Mouse (Mus musculus) urinary bladder, postnatal 25 days (tissue): ENCODE data around the gene Mmp20.

ENCODE experiments used
- DNase-seq: peaks from one replicate; pipeline ENCODE4 v3.0.0; 2022; ENCODE audit warnings: low spot score

The Mmp20 gene

DNA sequence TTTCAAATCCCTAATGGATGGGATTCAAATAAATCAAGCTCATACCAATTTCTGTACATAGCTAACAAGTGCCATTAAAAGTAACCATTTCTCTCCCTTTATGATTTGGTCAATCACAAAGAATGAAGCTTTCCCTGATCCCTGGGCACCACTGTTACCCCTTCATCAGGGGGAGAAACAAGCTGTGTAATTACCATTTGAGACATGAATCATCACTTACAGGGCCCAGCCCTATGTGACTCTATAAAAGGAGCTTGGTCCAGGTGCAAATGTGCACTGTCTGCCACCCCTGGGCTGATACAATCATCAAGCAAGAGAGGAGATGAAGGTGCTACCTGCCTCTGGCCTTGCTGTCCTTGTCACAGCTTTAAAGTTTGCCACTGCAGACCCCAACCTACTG, at the start of gene Mmp20:
Gene Mmp20 (plus strand): TSS at position 301 of the 400 bp plus-strand sequence.
- no peak for DNase-seq

DNA sequence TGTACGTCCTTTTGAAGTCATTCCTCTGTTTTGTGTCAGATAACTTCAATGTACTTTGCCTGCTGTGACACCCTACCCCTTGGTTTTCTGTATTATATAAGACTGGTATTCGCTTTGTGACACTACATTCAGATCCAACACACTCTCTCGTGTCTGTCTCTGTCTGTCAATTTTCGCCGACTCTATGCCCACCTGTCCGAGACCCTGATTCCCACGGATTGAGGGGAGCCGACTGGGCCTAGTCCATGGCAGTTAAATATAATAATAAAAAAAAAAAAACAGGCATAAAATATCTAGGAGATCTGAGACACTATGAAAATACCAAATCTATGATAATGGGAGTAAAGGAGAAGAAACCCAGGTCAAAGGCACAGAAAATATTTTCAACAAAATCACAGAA, 38.0 kb upstream of the Mmp20 start:
- DNase-seq: no peak

DNA sequence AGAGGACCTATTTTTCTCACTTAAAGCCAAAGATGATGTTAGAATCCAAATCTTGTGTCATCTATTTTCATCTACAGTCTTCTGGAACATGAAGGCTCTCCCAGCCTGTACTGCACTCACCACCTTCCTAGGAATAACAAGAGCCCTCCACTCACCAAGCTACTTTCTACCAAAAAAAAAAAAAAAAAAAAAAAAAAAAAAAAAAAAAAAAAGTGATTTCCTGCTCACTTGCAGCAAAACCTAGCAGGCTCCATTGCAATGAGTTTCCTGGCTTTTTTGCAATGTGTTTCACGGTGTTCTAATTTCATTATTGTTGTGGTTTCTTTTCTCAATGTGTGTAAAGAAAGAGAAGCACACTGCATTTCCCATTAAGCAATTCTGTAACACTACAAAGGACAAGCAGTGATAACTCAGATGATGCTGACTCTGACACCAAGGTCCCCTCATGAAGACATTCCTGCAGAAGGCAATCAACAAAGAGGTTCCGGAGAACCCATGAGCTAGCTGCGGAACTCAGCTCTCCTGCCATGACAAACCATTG, 34.7 kb upstream of the Mmp20 start:
- DNase-seq: no peak

DNA sequence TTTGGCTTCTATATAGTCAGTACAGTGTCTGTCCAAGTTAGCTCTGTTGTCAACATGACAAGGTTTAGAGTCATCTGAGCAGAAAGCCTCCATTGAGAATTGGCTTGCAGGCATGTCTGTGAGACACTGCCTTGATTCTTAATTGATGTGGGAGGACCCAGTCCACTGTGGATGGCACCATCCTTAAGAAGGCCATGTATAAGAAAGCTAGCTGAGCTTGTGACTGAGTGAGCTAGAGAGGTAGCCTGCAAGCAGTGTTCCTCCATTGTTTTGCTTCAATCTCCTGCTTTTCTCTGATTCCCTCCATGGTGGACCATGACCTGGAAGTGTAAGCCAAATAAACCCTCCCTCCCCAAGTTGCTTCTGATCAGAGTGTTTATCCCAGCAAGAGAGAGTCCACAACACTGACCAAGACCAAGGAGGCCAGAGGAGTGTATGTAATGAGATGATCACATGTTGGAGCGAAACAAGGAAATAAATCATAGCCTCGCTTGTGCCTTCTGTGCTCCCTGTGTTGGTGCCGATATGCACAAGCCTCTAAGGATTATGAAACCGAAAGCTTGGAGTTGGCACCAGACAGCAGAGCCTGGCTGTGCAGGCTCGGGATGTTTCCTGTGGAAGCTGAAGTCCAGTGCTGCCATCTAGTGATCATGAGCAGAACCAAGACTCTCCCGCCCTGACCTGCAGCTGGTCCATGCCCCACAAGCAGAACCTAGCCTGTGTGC, 33.1 kb upstream of the Mmp20 start:
- DNase-seq: peak; percentile 63

DNA sequence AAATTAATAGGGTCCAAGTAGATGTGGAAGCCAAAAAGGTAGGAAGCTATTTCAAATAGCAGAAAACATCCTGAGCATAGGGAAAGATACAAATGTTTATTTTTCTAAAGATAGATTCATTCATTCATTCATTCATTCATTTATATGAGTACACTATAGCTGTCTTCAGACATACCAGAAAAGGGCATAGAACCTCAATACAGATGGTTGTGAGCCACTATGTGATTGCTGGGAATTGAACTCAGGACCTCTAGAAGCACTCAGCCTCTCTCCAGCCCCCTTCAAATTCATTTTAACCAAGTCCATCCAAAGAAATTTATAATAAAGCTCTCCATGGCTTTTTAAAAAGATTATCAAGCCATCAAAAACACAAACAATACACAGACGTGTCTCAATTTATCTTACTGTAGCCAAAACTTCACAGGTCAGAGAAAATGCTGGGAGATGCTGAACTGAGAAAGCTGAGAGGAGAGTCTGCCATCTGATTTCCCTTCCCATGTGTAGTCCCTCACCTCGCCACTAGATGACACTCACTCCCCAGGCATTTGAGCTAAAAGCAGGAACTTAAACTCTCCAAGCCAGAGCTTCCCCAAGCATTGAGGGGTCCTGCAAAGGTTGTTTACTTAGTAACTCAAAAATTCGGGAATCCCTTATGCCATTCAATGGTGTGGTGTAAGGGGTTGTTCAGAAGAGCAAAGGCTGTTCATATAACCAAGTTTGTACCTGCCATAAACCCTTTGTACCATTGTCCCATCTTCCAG, 24.9 kb upstream of the Mmp20 start:
- peak; percentile 56 for DNase-seq

DNA sequence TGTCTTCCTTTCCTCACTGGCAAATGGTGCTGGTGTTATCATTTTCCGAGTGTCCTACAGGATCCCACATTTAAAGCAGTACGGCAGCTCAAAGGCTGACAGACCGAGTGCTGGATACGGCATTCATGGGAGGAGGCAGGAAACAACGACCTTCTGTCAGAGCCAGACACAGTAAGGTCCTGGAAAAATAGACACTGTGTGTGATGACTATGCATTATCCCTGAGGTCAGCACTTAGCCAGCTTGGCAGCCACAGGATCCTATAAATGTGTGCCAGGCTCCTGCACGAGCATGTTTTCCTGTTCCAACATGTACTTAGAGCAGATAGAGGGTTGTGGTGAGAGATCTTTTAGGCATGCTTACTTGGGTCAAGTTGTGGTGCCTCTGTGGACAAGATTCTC, 24.0 kb upstream of the Mmp20 start:
- no peak for DNase-seq

DNA sequence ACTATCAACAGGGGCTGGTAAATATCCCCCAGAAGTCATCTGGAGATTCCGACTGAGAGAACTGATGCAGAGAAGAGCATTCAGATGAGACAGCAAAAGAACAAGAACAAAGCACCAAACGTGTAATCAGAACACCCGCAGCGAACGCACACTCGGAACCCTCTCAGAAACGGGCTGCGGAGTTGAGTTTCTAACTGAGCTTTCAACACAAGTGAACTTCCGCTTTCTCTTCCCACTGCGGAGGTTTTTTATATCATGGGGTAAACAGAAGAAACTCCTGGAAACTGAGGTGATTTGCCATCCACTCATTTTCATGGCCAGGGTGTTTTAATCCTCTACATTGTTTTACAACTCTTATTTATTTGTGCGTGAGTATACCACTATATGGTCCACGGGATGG, 22.4 kb upstream of the Mmp20 start:
- DNase-seq: no peak

DNA sequence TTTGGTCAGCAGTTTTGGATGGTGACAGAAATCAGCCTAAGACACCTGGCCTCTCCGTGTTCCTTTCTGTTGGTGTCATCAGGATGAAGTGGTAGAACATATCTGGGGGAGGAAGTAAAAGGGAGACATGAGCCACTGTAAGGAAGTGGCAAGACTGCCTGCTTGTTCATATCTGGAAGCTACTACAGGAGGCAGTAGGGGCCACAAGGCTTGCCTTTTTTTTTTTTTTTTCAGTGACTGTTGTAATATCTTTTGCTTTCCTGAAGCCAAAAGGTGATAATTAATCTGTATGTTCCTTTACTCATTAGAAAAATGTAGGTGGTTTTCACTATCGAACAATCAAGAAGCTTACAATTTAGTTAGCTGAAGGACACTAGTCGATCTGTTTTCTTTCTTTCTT, 5.4 kb upstream of the Mmp20 start:
- DNase-seq: no peak

DNA sequence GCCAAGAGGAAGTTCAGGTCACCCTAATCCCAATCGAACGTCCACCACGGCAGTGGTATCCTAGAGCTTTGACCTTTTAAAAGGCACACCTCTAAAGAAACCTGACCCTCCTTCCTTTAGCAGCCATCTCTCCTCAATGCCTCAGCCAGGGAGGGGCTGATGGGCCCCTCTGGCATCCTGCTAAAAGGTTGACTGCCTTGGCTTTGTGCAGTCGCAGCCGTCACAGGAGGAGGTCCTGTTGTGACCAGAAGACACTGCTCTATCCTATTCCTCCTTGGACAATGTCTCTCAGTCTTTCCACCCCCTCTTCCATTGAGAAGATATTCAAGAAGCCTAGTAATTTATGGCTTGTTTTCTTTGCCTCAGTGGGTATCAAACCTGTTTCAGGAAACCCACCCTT, 5.9 kb downstream of the Mmp20 start:
- no peak for DNase-seq

DNA sequence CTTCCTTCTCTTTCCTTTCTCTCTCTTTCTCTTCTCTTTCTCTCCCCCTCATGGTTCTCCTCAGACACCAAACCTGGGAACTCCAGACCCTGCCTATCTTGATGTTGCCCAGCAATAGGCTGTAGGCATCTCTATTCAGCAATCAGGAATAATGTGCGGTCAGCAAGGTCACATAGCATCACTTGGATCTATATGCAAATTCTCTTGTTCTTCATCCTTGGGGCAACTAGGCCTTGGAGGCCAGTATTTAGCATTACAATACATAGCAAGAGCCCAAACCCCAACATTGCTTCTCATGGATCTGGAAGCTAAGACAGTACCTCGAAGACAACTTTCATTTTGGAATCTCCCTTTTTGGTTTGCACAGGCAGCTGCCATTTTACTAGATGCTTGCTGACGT, 19.9 kb downstream of the Mmp20 start:
- no peak for DNase-seq

DNA sequence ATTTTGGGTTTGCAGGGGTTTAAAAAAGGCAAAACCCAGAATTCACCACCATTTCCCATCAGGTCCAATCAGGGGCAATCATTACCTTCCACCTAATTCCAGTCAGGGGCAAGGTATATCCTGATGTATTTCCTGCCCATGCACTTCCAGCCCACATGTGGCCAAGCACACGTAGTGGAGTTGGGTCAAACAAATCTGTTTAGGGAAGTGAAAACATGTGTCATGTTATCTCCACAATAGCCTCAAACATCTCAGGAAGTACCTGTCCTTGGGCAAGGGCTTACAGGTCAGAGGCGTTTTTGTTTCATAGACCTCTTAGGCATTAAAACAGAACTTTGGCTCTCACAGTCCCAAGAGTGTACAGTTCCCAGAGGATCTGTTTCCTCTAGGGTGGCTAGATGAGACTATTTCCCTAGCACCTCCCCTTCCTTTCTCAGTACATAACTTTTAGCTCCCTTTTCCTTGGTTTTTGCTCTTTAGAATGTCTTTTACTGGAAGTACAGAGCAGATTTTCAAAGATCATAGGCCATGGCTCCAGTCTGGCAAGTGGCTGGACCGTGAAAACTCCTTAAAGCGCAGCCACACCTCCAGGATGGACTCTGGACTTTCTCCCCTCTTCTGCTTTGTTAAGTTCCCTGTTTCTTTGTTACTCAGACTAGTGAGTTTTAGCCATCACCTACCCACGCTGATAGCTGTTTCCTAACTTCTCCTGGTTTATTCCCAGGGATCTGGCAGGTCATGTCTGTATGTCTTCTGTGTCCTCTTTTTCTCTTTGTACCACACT, 22.6 kb downstream of the Mmp20 start:
- DNase-seq: no peak

DNA sequence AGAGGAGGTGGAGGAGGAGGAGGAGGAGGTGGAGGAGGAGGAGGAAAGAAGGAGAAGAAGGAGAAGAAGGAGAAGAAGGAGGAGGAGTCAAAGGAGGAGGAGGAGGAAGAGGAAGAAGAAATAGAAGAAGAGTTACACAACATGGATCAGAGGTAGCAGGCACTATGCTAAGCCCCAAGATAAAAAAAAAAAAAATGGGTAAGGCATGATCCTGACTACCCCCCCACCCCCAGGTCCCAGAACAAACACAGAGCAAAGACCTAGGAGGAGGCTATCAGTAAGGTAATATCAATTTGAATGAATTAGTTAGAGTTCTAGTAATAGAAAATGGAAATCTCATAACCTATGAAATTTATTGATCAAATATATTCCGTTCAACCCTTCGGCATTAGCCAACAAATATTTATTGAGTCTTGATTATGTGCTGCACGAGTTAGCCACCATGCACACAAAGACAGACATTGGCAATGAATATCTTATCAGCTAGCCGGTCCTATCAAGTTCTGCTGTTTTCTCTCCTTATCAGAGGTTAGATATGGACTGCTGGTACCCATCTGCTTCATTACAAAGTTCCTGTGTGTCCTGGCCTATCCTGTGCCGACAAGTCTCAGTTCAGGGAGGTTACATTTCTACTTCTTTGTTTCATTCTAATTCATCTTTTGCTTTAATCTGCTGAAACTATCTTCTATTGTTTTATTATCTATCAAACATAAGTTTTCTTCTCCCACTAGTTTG, 24.5 kb downstream of the Mmp20 start:
- no peak for DNase-seq

DNA sequence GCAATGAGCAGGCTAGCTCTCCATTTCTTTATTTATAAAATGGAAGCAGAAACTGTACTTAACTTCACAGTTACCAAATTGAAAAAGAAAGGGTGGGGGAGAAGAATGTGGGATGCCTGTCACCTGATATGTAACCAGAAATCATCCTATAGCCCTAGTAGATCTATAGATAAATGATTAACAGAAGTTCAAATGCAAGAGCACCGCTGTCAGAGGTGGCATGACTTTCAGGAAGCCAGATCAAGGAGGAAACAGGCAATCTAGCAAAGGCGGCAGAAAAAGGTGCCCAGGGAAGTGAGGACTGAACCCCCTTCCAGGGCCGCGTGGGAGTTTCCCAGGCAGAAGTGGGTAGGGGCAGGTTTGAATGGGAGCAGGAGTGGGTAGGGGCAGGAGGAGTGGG, 29.9 kb downstream of the Mmp20 start:
- no peak for DNase-seq

DNA sequence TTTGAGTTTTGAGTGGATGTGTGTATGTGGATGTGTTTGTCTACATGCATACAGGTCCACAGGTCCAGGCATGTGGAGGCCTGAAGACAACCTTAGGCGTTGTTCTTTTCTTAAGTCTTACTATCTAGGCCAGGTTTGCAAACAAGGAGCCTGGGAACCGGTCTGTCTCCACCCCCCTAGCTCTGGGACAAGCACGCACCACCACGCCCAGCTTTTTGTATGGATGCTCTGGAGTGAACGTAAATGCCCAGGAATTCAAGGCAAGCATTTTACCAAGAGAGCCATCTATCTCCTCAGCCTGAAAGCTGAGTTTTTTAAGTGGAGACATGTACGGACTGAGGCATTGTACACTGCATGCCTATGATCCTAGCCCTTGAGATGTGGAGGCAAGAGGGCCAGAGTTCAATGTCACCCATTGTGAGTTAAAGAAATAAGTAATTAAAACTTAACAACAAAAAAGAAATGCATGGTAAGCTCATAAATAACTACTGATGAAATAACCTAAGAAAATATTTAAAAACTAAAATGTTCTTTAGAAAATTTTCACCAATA, 31.5 kb downstream of the Mmp20 start:
- DNase-seq: no peak

DNA sequence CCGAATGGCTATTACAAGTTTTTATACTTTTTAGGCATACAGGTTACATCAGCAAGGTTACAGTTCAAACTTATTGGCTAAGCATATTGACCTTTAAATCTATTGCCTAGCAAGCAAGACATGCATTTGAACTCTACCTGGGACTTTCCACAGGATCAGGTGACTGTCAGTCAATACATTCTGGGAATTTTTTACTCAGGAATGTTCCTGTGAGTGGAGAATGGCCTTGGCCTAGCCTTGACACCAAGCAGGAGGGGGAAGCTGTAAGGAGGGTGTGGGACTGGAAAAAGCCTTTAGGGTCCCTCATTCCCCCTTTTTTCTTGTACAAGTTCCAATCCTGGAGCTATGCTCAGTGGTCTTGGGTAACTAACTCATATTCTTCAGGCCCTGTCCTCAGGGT, 33.3 kb downstream of the Mmp20 start:
- no peak for DNase-seq

DNA sequence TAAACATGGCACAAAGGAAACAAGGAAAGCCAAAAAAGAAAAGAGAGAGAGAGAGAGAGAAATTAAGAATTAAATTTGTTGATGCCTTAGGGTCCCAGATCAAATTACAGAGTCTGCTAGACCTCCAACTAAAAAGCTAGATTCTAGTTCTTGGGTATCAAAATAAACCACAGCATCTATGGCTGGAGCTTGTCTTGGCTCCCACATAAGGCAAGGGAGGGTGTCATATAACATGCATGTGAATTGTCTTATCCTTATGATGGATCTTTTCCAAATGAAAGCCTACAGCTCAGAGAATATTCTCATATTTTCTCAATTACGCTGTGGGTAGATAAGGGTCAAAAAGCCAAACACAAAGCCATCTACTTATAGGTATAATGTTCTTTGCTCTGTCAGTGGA, 41.6 kb downstream of the Mmp20 start:
- no peak for DNase-seq

DNA sequence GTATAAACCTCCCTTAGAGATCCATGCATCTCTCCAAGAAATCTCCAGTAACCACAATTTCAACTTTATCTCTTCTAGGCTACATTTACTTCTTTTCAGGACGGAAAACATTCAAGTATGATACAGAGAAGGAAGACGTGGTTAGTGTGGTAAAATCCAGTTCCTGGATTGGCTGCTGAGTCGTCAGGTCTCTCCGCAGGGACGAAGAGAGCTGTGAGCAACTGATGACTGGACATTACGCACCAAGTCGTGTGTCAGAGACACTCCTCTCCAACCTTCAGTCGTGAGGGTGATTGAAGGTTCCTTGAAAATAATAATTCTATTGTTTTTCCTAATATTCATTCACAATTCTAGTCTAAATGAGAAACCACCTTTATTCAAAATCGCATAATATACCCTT, 45.0 kb downstream of the Mmp20 start:
- no peak for DNase-seq

DNA sequence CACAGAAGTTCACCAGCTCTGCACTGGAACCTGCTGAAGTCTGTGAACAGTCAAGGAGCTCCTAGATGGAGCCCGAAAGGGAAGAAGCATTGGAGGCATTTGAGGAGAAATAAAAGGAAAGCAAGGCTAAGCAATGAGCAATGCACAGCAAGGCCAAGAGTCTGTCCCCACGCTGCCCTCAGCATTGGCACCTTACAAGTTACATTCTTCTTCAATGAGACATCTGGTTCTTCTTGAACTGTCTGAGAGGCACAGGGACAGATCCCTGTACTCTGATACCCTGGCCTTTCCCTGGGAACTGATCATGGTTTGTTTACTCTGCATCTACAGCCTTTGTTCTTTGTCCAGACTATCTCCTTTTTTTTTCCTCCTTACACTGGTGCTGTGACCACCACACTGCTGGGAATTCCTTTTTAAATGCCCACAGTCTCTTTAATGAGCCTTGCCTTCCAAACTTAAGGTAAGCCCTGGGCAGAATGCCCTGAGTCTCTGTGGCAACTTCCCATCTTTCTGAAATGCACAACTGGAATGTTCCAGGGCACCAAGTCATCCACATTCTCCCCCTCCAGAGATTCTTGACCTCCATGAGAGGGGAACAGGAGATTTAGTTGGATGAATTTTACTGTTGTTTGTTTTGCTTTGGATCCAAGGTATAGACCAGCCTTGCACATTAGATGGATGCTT, 50.3 kb downstream of the Mmp20 start:
- DNase-seq: no peak

DNA sequence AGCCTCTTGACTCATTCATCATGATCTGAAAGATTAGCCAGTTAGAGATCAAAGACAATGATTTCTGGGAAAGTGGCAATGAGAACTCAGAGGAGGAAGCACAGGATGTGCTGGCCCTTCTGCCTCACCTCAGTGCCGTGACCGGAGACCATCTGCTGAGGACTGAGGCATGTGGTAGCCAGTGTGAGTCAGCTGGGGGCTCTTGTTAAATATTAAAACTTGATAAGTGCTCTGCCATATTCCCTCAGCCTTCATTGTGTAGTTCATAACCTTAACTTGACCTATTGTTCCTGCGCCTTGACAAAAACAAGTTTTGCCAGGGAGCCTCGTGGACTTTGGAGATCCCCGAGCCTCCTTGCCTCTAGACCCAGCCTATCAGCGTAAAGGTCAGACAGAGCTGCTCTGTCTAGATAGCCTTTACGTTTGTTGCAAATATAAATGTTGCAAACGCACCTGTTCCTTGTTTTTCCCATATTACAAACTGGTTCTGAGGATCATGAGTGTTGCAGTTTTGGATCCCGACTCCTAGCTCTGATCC, 54.1 kb downstream of the Mmp20 start:
- no peak for DNase-seq

DNA sequence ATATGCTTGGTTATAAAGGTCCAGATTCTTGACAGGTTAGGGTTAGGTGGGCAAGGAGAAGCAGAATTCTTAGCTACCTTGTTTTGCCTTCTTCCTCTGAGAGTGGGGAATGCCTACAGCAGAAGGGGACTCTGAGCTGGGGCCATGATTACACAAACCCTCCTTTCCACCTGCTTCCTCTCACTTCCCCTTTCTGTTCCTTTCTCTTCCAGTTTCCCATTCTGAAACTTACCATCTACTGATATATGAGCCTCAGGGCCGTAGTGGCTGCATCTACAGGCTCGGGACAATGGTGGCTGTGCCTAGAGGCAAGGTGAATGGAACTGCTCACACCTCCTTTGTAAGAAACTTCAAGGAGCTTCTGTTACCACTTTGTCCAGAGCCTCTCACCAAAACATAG, 58.0 kb downstream of the Mmp20 start:
- no peak for DNase-seq

DNA sequence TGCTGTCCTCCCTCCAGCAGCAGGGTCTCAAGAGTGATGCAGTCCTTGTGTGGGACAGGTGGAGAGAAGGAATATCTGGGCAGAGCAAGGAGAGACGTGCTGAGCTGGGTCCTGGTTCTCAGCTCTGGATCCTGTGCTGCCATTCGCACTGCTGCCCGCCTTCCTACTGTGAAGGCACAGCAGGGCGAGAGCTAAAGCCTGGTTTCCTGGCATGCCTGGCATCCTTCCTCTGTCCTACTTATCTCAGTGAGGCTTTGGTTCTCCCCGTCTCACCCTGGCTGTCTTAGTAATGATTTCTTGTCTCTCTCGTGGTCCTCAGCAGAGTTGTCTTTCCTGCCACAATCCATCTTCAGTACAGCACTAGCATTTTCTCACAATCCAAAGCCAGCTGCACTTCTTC, 61.8 kb downstream of the Mmp20 start:
- no peak for DNase-seq
